Mouse (Mus musculus) midbrain, embryonic 13.5 days (tissue): ENCODE data around the gene Map7d1. TPM values are rescaled to one million over a fixed set of nuclear protein-coding genes. Genes with fewer than 3 reads are reported as not detected.

Experiments
- ATAC-seq: fragments of 200-750 bp; cut with Nextera tagmentation; 2 replicates; pipeline ENCODE4 v1.8.0; 2017; ENCODE audit warnings: mild to moderate bottlenecking, moderate TSS enrichment, moderate library complexity
- H3K27ac ChIP-seq: fragments of 300-500 bp; sonication (generic); 2 replicates; pipeline ENCODE4 v1.5.1; 2015; ENCODE audit warnings: inconsistent platforms, mild to moderate bottlenecking, moderate library complexity
- H3K27me3 ChIP-seq: fragments of 300-500 bp; sonication (generic); 2 replicates; pipeline ENCODE4 v1.6.1; 2015; ENCODE audit warnings: mild to moderate bottlenecking, inconsistent platforms
- H3K36me3 ChIP-seq: fragments of 300-500 bp; sonication (generic); 2 replicates; pipeline ENCODE4 v1.6.1; 2015; ENCODE audit warnings: mild to moderate bottlenecking, inconsistent platforms
- H3K4me1 ChIP-seq: fragments of 300-500 bp; sonication (generic); replicated peaks from 2 replicates; pipeline ENCODE4 v1.6.1; 2015; ENCODE audit warnings: inconsistent platforms
- H3K4me2 ChIP-seq: fragments of 300-500 bp; sonication (generic); replicated peaks from 2 replicates; pipeline ENCODE4 v1.6.1; 2015; ENCODE audit warnings: moderate library complexity, mild to moderate bottlenecking, inconsistent platforms
- H3K4me3 ChIP-seq: fragments of 300-500 bp; sonication (generic); replicated peaks from 2 replicates; pipeline ENCODE4 v1.5.1; 2015; ENCODE audit warnings: mild to moderate bottlenecking, inconsistent platforms
- H3K9ac ChIP-seq: fragments of 300-500 bp; sonication (generic); replicated peaks from 2 replicates; pipeline ENCODE4 v1.6.1; 2015; ENCODE audit warnings: mild to moderate bottlenecking, inconsistent platforms
- H3K9me3 ChIP-seq: fragments of 300-500 bp; sonication (generic); 2 replicates; pipeline ENCODE4 v1.6.1; 2016; ENCODE audit warnings: mild to moderate bottlenecking, inconsistent platforms
- WGBS: fragments of 180-500 bp; shearing (Covaris S2); methylation state at CpG from one replicate; pipeline ENCODE4 v1.1.7; 2015; 5-methylcytosine and 5-hydroxymethylcytosine counted together
- polyA plus RNA-seq: library from polyadenylated mRNA; unstranded; fragments of >200 nt; fragmentation: Nextera tagmentation; extraction: Ambion mirVana; gene quantifications from 2 replicates; pipeline ENCODE4 v1.2.1, GENCODE M21; 2015

Map7d1 gene
- polyA plus RNA-seq, 1 experiment from 2014 or later, result 89.5 TPM

GRCm38 (mm10) chr4:126197485-126197884 is 58.7 kb downstream of the Map7d1 start:
- no peak overlapping the region for H3K27ac ChIP-seq
- no peak for ATAC-seq
- no peak overlapping the region for H3K4me2 ChIP-seq
- no peak overlapping the region for H3K9ac ChIP-seq
- peaks cover 8% of the 10 kb centered on the region for H3K36me3 ChIP-seq
- WGBS, result 85% methylated on average over 3 of the region's 3 CpGs
- no peaks in the 10 kb centered on the region for H3K27me3 ChIP-seq
- H3K4me3 ChIP-seq, result no peak overlapping the region
- H3K4me1 ChIP-seq, result peaks cover 39% of the 10 kb centered on the region
- H3K9me3 ChIP-seq, result no peaks in the 10 kb centered on the region

- H3K36me3 ChIP-seq, result peaks cover 20% of the 10 kb centered on the region
- H3K4me1 ChIP-seq, result peaks cover 21% of the 10 kb centered on the region
- H3K27ac ChIP-seq, result no peak overlapping the region
- no peak overlapping the region for H3K4me3 ChIP-seq
- H3K27me3 ChIP-seq, result no peaks in the 10 kb centered on the region
- no peak for ATAC-seq
- H3K9ac ChIP-seq, result no peak overlapping the region
- H3K4me2 ChIP-seq, result no peak overlapping the region
- 95% methylated on average over 4 of the region's 4 CpGs for WGBS
- no peaks in the 10 kb centered on the region for H3K9me3 ChIP-seq
Observed at GRCm38 (mm10) chr4:126194916-126195315, 61.2 kb downstream of the Map7d1 start.

DNA sequence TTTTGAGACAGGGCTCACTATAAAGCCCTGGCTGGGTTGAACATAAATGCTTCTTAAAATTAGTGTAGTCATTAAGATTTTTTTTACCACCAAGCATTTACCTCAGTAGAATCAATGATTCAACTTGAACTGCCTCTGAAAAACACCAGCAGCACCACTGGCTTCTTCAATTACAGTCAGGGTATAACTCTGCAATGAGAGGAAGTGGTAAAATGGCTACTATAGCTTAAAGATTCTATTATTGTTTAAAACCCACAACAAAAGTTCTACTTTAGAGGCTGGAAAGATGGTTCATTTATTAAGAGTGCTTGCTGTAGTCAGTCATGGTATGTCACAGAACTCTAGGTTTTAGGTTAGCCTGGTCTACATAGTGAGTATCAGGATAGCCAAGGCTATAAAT is 61.9 kb downstream of the Map7d1 start:
- H3K4me2 ChIP-seq, result no peak overlapping the region
- no peak overlapping the region for H3K9ac ChIP-seq
- no peak overlapping the region for H3K27ac ChIP-seq
- no peaks in the 10 kb centered on the region for H3K27me3 ChIP-seq
- no peak for ATAC-seq
- H3K9me3 ChIP-seq, result no peaks in the 10 kb centered on the region
- peaks cover 14% of the 10 kb centered on the region for H3K4me1 ChIP-seq
- H3K36me3 ChIP-seq, result peaks cover 21% of the 10 kb centered on the region
- H3K4me3 ChIP-seq, result no peak overlapping the region

GRCm38 (mm10) chr4:126190636-126191035 is 65.5 kb downstream of the Map7d1 start:
- Histone ChIP-seq H3K4me3 (no peak overlapping the region), H3K4me1 (0 out of 2 replicates have a peak, but pooled peaks cover 3% of the 10 kb centered on the region), H3K27ac (no peak overlapping the region), H3K9me3 (no peaks in the 10 kb centered on the region), H3K36me3 (peaks cover 24% of the 10 kb centered on the region), H3K27me3 (no peaks in the 10 kb centered on the region), H3K9ac (no peak overlapping the region), H3K4me2 (no peak overlapping the region)
- whole genome bisulfite sequencing, result 95% methylated on average over 2 of the region's 2 CpGs
- ATAC-seq, result no peak

GRCm38 (mm10) chr4:126187096-126187495 is 69.0 kb downstream of the Map7d1 start:
- WGBS, result 91% methylated on average over 3 of the region's 3 CpGs

GRCm38 (mm10) chr4:126183034-126183433 is 73.1 kb downstream of the Map7d1 start:
- Histone ChIP-seq H3K9me3 (no peaks in the 10 kb centered on the region), H3K9ac (no peak overlapping the region), H3K27me3 (no peaks in the 10 kb centered on the region), H3K4me3 (no peak overlapping the region), H3K4me1 (0 out of 2 replicates have a peak, but pooled peaks cover 3% of the 10 kb centered on the region), H3K36me3 (peaks cover 36% of the 10 kb centered on the region), H3K27ac (no peak overlapping the region), H3K4me2 (no peak overlapping the region)
- no peak for ATAC-seq
- 94% methylated on average over 5 of the region's 5 CpGs for WGBS

More at GRCm38 (mm10) chr4:126187096-126187495, 69.0 kb downstream of the Map7d1 start:
- no peak for ATAC-seq
- Histone ChIP-seq H3K4me1 (0 out of 2 replicates have a peak, but pooled peaks cover 3% of the 10 kb centered on the region), H3K9ac (no peak overlapping the region), H3K36me3 (peaks cover 33% of the 10 kb centered on the region), H3K27ac (no peak overlapping the region), H3K4me2 (no peak overlapping the region), H3K9me3 (no peaks in the 10 kb centered on the region), H3K27me3 (no peaks in the 10 kb centered on the region), H3K4me3 (no peak overlapping the region)

Other genes with a start within 250 kb of the Map7d1 start
- 0.45 and 0.57 TPM in 2 replicates for gene Csf3r, start 231.8 kb downstream of the Map7d1 start, polyA plus RNA-seq
- gene Mrps15, start 209.4 kb downstream of the Map7d1 start, polyA plus RNA-seq, result 122 and 130 TPM in 2 replicates
- gene Oscp1, start 197.8 kb downstream of the Map7d1 start, polyA plus RNA-seq, result 35.5 and 36.2 TPM in 2 replicates
- 45.9 and 52.1 TPM in 2 replicates for gene Lsm10, start 159.7 kb downstream of the Map7d1 start, polyA plus RNA-seq
- gene Stk40, start 152.4 kb downstream of the Map7d1 start, polyA plus RNA-seq, result 35.7 and 37.0 TPM in 2 replicates
- 10.3 and 12.9 TPM in 2 replicates for gene Eva1b, start 108.6 kb downstream of the Map7d1 start, polyA plus RNA-seq
- 0.55 and 1.0 TPM in 2 replicates for gene Sh3d21, start 92.9 kb downstream of the Map7d1 start, polyA plus RNA-seq
- 174 and 180 TPM in 2 replicates for gene Thrap3, start 53.6 kb downstream of the Map7d1 start, polyA plus RNA-seq
- gene Trappc3, start 6.0 kb upstream of the Map7d1 start, polyA plus RNA-seq, result 149 and 154 TPM in 2 replicates
- 1.0 and 1.5 TPM in 2 replicates for gene Col8a2, start 30.4 kb upstream of the Map7d1 start, polyA plus RNA-seq
- gene Adprhl2, start 65.4 kb upstream of the Map7d1 start, polyA plus RNA-seq, result 78.9 and 81.8 TPM in 2 replicates
- 6.9 and 8.9 TPM in 2 replicates for gene Tekt2, start 69.3 kb upstream of the Map7d1 start, polyA plus RNA-seq
- gene Ago3, start 173.2 kb upstream of the Map7d1 start, polyA plus RNA-seq, result 17.7 and 18.4 TPM in 2 replicates
- 18.5 and 19.5 TPM in 2 replicates for gene Ago1, start 212.2 kb upstream of the Map7d1 start, polyA plus RNA-seq